Mouse (Mus musculus) heart, postnatal 0 days (tissue): Measurements from ENCODE around the gene Susd3. TPM values are rescaled to one million over a fixed set of nuclear protein-coding genes. Genes with fewer than 3 reads are reported as not detected.

Experiments
- ATAC-seq: fragments of 200-750 bp; cut with Nextera tagmentation; 2 replicates; pipeline ENCODE4 v1.8.0; 2017; ENCODE audit warnings: low read depth, moderate number of reproducible peaks, moderate library complexity; ENCODE audit not compliant: insufficient read depth
- DNase-seq: peaks from one replicate; pipeline ENCODE4 v3.0.0-alpha.2; 2016; ENCODE audit warnings: low spot score
- H3K27ac ChIP-seq: fragments of 300-500 bp; sonication (generic); 2 replicates; pipeline ENCODE4 v1.5.1; 2014; ENCODE audit warnings: low read depth, mild to moderate bottlenecking
- H3K27me3 ChIP-seq: fragments of 300-500 bp; sonication (generic); 2 replicates; pipeline ENCODE4 v1.6.1; 2014; ENCODE audit warnings: low read length, mixed read lengths; ENCODE audit not compliant: control insufficient read depth, insufficient read depth
- H3K36me3 ChIP-seq: fragments of 300-500 bp; sonication (generic); replicated peaks from 2 replicates; pipeline ENCODE4 v1.6.1; 2014; ENCODE audit warnings: low read length, mixed read lengths; ENCODE audit not compliant: control insufficient read depth, insufficient read depth
- H3K4me1 ChIP-seq: fragments of 300-500 bp; sonication (generic); 2 replicates; pipeline ENCODE4 v1.6.1; 2014; ENCODE audit warnings: antibody characterized with exemption; ENCODE audit not compliant: control insufficient read depth, insufficient read depth
- H3K4me2 ChIP-seq: fragments of 300-500 bp; sonication (generic); 2 replicates; pipeline ENCODE4 v1.6.1; 2014; ENCODE audit warnings: low read depth, mild to moderate bottlenecking, low read length, moderate library complexity
- H3K4me3 ChIP-seq: fragments of 300-500 bp; sonication (generic); 2 replicates; pipeline ENCODE4 v1.5.1; 2014; ENCODE audit warnings: low read depth, low read length
- H3K9ac ChIP-seq: fragments of 300-500 bp; sonication (generic); replicated peaks from 2 replicates; pipeline ENCODE4 v1.6.1; 2014; ENCODE audit warnings: low read depth, low read length, mixed read lengths
- H3K9me3 ChIP-seq: fragments of 300-500 bp; sonication (generic); replicated peaks from 2 replicates; pipeline ENCODE4 v1.6.1; 2016; ENCODE audit warnings: low read length; ENCODE audit not compliant: control insufficient read depth
- CTCF ChIP-seq: IDR thresholded peaks from 2 replicates; pipeline ENCODE4 v1.5.1; 2016; ENCODE audit warnings: antibody characterized with exemption, control low read depth, low read depth
- EP300 ChIP-seq: IDR thresholded peaks from 2 replicates; pipeline ENCODE4 v1.6.1; 2016; ENCODE audit warnings: antibody characterized with exemption, low read depth
- WGBS: fragments of 180-500 bp; shearing (Covaris S2); extraction: QIAGEN DNeasy Blood & Tissue Kit; methylation state at CpG from one replicate; pipeline ENCODE4 v1.1.7; 2014; 5-methylcytosine and 5-hydroxymethylcytosine counted together
- polyA plus RNA-seq: library from polyadenylated mRNA; unstranded; fragments of >200 nt; fragmentation: Nextera tagmentation; extraction: Ambion mirVana; gene quantifications from 2 replicates; pipeline ENCODE4 v1.2.1, GENCODE M21; 2015
- total RNA-seq: library from RNA; depleted of rRNA; stranded (reverse); fragments of >200 nt; gene quantifications from 2 replicates; pipeline ENCODE4 v1.2.3, GENCODE M21; 2014; ENCODE audit warnings: low replicate concordance

Susd3 gene
- total and polyA plus RNA-seq, 2 experiments from 2014 or later: 0.46 to 0.75 TPM

GRCm38 (mm10) chr13:49267645-49268044, 19.1 kb upstream of the Susd3 start:
- H3K27me3 ChIP-seq: no peaks in the 10 kb centered on the region
- no peak overlapping the region for H3K27ac ChIP-seq
- H3K4me2 ChIP-seq: no peak overlapping the region
- H3K9ac ChIP-seq: no peak overlapping the region
- no peaks in the 10 kb centered on the region for H3K36me3 ChIP-seq
- TF ChIP-seq EP300: no peak
- TF ChIP-seq CTCF: no peak
- DNase-seq (no peak), ATAC-seq (no peak)
- no peaks in the 10 kb centered on the region for H3K9me3 ChIP-seq
- no peak overlapping the region for H3K4me3 ChIP-seq
- WGBS: 40% methylated on average over 2 of the region's 2 CpGs
- no peaks in the 10 kb centered on the region for H3K4me1 ChIP-seq

- DNase-seq: no peak
- Histone ChIP-seq H3K4me2 (no peak overlapping the region), H3K4me3 (no peak overlapping the region), H3K27ac (no peak overlapping the region), H3K9ac (no peak overlapping the region), H3K36me3 (no peaks in the 10 kb centered on the region), H3K4me1 (no peaks in the 10 kb centered on the region), H3K9me3 (no peaks in the 10 kb centered on the region), H3K27me3 (no peaks in the 10 kb centered on the region)
- 67% methylated on average over 15 of the region's 15 CpGs for WGBS
- TF ChIP-seq EP300 (no peak), CTCF (no peak)
- no peak for ATAC-seq
Observed at GRCm38 (mm10) chr13:49260036-49260722, 11.7 kb upstream of the Susd3 start.

GRCm38 (mm10) chr13:49257819-49258313, 9.4 kb upstream of the Susd3 start:
- Histone ChIP-seq H3K9ac (no peak overlapping the region), H3K36me3 (no peaks in the 10 kb centered on the region), H3K4me1 (no peaks in the 10 kb centered on the region), H3K27me3 (no peaks in the 10 kb centered on the region), H3K27ac (no peak overlapping the region), H3K4me2 (no peak overlapping the region), H3K9me3 (no peaks in the 10 kb centered on the region), H3K4me3 (no peak overlapping the region)
- ATAC-seq (no peak), DNase-seq (no peak)
- TF ChIP-seq EP300: no peak
- no peak for TF ChIP-seq CTCF
- WGBS: 70% methylated on average over 3 of the region's 3 CpGs

DNA sequence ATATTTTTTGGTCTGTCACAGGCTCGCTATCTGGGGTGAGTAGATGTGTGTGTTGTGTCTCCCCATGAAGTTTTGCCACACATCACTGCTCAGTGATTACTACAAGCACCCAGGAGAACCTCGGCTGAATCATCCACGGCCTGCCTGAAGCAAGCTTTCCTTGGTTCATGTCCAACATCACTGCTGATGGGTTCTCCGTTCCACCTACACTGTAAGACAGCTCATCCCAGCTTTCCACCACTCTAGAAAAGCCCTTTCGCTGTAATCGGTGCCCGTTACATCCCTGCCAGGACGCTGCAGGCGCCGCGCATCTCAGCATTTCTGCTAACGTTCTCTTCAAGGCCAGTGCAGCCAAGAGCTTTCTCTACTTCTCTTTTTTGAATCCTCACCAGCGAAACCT, 4.2 kb upstream of the Susd3 start:
- no peak for ATAC-seq
- Histone ChIP-seq H3K9ac (no peak overlapping the region), H3K4me1 (peaks cover 10% of the 10 kb centered on the region; the same call in 1 of the 2 replicates), H3K4me2 (no peak overlapping the region), H3K27me3 (peaks cover 9% of the 10 kb centered on the region), H3K27ac (no peak overlapping the region), H3K9me3 (no peaks in the 10 kb centered on the region), H3K36me3 (no peaks in the 10 kb centered on the region), H3K4me3 (no peak overlapping the region)
- no peak for DNase-seq
- TF ChIP-seq EP300 (no peak), CTCF (no peak)
- 80% methylated on average over 13 of the region's 13 CpGs for WGBS

DNA sequence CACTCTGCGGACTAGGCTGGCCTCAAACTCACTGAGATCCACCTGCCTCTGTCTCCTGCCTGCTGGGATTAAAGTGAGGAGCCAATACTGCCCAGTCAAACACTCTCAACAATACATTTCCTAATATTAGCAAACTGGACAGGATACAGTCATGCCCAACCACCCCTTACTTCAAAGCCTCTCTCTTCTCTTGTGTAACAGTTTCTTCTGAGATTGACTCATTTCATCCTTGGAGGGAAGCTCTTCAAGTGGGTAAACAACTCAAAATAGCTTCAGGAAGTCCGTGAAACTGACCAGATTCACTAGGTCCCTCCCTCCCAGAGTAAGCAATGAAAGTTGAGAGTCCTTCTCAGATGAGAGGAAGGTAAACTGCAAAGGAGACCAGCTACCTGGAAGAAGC, 3.6 kb upstream of the Susd3 start:
- H3K4me1 ChIP-seq: peaks cover 11% of the 10 kb centered on the region; the same call in 1 of the 2 replicates
- no peak overlapping the region for H3K4me3 ChIP-seq
- H3K36me3 ChIP-seq: no peaks in the 10 kb centered on the region
- H3K9ac ChIP-seq: no peak overlapping the region
- ATAC-seq: no peak
- no peak for DNase-seq
- no peak overlapping the region for H3K27ac ChIP-seq
- no peaks in the 10 kb centered on the region for H3K9me3 ChIP-seq
- TF ChIP-seq CTCF: no peak
- H3K27me3 ChIP-seq: peaks cover 15% of the 10 kb centered on the region
- WGBS: 62% methylated on average over 2 of the region's 2 CpGs
- no peak overlapping the region for H3K4me2 ChIP-seq
